Mouse (Mus musculus) C2C12 (cell line): ENCODE results near the gene Rpl29.

ENCODE experiments used
- CTCF ChIP-seq: IDR thresholded peaks from one replicate; pipeline ENCODE4 v1.5.1; 2011; ENCODE audit not compliant: control insufficient read depth, insufficient read depth, insufficient read length
- FOSL1 ChIP-seq: IDR thresholded peaks from one replicate; pipeline ENCODE4 v1.8.0; 2011; ENCODE audit warnings: mild to moderate bottlenecking, low read length; ENCODE audit not compliant: poor library complexity, insufficient read depth, severe bottlenecking
- MAX ChIP-seq: IDR thresholded peaks from one replicate; pipeline ENCODE4 v1.6.1; 2011; ENCODE audit warnings: mild to moderate bottlenecking, control low read depth
- MYOD1 ChIP-seq: IDR thresholded peaks from one replicate; pipeline ENCODE4 v1.6.1; 2011; ENCODE audit warnings: low read depth; ENCODE audit not compliant: control insufficient read depth, insufficient read length
- USF1 ChIP-seq: IDR thresholded peaks from one replicate; pipeline ENCODE4 v1.6.1; 2011; ENCODE audit warnings: low read depth, mild to moderate bottlenecking, control low read depth, moderate library complexity

GRCm38 (mm10) chr9:106447348-106447747 lies 18.1 kb downstream of the Rpl29 start, which contains the start of the genes Abhd14b and Abhd14a:
- TF ChIP-seq CTCF (no peak), FOSL1 (no peak), MAX (peak; percentile 86), USF1 (peak; percentile 26), MYOD1 (no peak)
